Mouse (Mus musculus): ENCODE measurements around the gene Pde6g. TPM values are rescaled to one million over a fixed set of nuclear protein-coding genes. Genes with fewer than 3 reads are reported as not detected.
"Not testable (repeated sequence)": the region's sequence is repeated elsewhere in the genome, so short reads cannot be mapped to it uniquely, and the experiment has no call there.

The Pde6g gene
- polyA plus RNA-seq, 1 experiment from 2014 or later, result 0.26 TPM

DNA sequence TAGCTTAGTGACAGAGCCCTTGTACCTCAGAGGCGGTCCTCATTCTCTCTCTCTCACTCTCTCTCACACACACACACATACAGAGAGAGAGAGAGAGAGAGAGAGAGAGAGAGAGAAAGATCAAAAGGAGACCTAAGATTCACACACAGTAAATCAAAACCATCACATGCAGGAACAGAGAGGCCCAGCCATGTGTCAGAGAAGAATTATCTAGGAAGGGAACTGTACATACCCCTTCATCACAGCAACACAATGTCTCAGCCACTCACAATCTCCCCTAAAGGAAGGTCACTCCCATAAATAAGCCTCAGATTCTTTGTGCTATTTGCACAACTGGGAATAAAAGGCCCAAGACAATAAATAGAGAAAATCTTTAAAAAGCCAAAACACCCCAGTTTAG is 34.7 kb downstream of the Pde6g start:
- no peak overlapping the region for H3K4me3 ChIP-seq (ENCODE audit: low read depth, low read length)
- DNase-seq (ENCODE audit: low spot score) (no peak), ATAC-seq (ENCODE audit: low FRiP score) (no peak)

DNA sequence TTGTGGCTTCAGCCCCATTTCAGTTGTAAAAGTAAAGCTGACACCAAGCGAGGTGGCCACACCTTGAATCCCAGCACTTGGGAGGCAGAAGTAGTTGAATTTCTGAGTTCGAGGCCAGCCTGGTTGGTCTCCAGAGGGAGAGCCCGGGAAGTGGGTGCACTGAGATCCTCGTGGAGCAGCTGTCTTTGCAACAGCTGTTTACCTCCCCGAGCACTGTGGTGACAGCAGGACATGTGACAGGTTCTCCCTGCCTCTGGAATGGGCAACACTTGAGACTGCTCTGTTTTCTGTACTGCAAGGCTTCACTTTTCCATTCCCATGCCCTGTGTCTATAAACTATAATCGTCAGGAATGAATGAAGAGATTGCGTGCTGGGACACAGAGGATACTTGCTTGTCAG is 35.4 kb downstream of the Pde6g start:
- DNase-seq (ENCODE audit: low spot score) (no peak), ATAC-seq (ENCODE audit: low FRiP score) (no peak)
- Histone ChIP-seq H3K9ac (ENCODE audit: low read depth, low read length) (no peak overlapping the region), H3K9me3 (ENCODE audit: control insufficient read depth, low read length) (no peaks in the 10 kb centered on the region), H3K36me3 (ENCODE audit: control insufficient read depth, insufficient read depth, low read length) (no peaks in the 10 kb centered on the region), H3K4me3 (ENCODE audit: low read depth, low read length) (no peak overlapping the region), H3K27ac (ENCODE audit: low read depth, low read length) (no peak overlapping the region), H3K4me1 (replicated peaks; ENCODE audit: control insufficient read depth, insufficient read depth, low read length) (no peaks in the 10 kb centered on the region), H3K27me3 (ENCODE audit: control insufficient read depth, insufficient read depth, low read length) (no peaks in the 10 kb centered on the region), H3K4me2 (replicated peaks; ENCODE audit: low read depth, low read length) (no peak overlapping the region)
- WGBS, result 91% methylated on average over 7 of the region's 7 CpGs

More for the DNA sequence above, 34.7 kb downstream of the Pde6g start:
- Histone ChIP-seq H3K4me2 (replicated peaks; ENCODE audit: low read depth, low read length) (no peak overlapping the region), H3K36me3 (ENCODE audit: control insufficient read depth, insufficient read depth, low read length) (no peaks in the 10 kb centered on the region), H3K27me3 (ENCODE audit: control insufficient read depth, insufficient read depth, low read length) (no peaks in the 10 kb centered on the region), H3K9ac (ENCODE audit: low read depth, low read length) (no peak overlapping the region), H3K27ac (ENCODE audit: low read depth, low read length) (no peak overlapping the region), H3K9me3 (ENCODE audit: control insufficient read depth, low read length) (no peaks in the 10 kb centered on the region), H3K4me1 (replicated peaks; ENCODE audit: control insufficient read depth, insufficient read depth, low read length) (no peaks in the 10 kb centered on the region)
- WGBS, result 100% methylated on average over 1 of the region's 1 CpGs

DNA sequence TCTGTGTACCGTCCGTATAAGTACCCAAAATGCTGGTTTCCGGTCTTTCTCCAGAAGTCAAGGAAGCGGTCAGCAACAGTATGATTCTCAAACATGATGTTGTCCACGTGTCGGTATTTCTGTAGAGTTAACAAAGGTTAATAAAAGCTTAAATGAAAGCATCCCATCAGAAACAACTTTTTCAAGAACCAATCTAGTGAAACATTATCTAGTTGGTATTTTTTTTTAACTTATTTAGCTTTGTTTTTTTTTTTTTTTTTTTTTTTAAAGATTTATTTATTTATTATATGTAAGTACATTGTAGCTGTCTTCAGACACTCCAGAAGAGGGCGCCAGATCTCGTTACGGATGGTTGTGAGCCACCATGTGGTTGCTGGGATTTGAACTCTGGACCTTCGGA is 39.7 kb downstream of the Pde6g start:
- not testable (repeated sequence) for H3K4me3 ChIP-seq (ENCODE audit: low read depth, low read length); H3K9me3 ChIP-seq (ENCODE audit: control insufficient read depth, low read length); H3K4me2 ChIP-seq (replicated peaks; ENCODE audit: low read depth, low read length); H3K27ac ChIP-seq (ENCODE audit: low read depth, low read length); ATAC-seq (ENCODE audit: low FRiP score); H3K36me3 ChIP-seq (ENCODE audit: control insufficient read depth, insufficient read depth, low read length); H3K27me3 ChIP-seq (ENCODE audit: control insufficient read depth, insufficient read depth, low read length); H3K9ac ChIP-seq (ENCODE audit: low read depth, low read length); H3K4me1 ChIP-seq (replicated peaks; ENCODE audit: control insufficient read depth, insufficient read depth, low read length); DNase-seq (ENCODE audit: low spot score)
- 97% methylated on average over 7 of the region's 10 CpGs for WGBS

DNA sequence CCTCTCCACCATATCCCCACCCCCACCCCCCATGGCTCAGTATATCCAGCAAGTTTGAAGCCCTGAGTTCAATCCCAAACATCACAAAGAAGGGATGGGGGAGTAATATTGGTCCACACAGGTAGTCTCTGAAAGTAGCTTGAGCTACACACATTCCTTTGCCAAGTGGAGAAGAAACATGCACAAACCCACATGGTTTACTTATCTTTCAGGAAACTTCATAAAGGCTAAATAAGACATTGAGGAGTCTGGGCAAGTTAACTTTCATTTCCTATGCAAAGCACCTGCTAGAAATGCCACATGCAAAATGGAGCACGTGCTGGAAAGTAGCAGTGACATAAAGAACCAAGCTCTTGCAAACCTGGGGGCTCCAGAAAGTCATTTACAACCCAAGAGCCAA is 46.9 kb downstream of the Pde6g start:
- H3K4me1 ChIP-seq (replicated peaks; ENCODE audit: control insufficient read depth, insufficient read depth, low read length), result no peaks in the 10 kb centered on the region
- no peak overlapping the region for H3K4me2 ChIP-seq (replicated peaks; ENCODE audit: low read depth, low read length)
- H3K27ac ChIP-seq (ENCODE audit: low read depth, low read length), result no peak overlapping the region
- ATAC-seq (ENCODE audit: low FRiP score) (no peak), DNase-seq (ENCODE audit: low spot score) (no peak)
- H3K4me3 ChIP-seq (ENCODE audit: low read depth, low read length), result no peak overlapping the region
- peaks cover 6% of the 10 kb centered on the region; the same call in 1 of the 2 replicates for H3K36me3 ChIP-seq (ENCODE audit: control insufficient read depth, insufficient read depth, low read length)
- H3K9ac ChIP-seq (ENCODE audit: low read depth, low read length), result no peak overlapping the region
- H3K9me3 ChIP-seq (ENCODE audit: control insufficient read depth, low read length), result no peaks in the 10 kb centered on the region
- WGBS, result 91% methylated on average over 1 of the region's 1 CpGs
- H3K27me3 ChIP-seq (ENCODE audit: control insufficient read depth, insufficient read depth, low read length), result no peaks in the 10 kb centered on the region

DNA sequence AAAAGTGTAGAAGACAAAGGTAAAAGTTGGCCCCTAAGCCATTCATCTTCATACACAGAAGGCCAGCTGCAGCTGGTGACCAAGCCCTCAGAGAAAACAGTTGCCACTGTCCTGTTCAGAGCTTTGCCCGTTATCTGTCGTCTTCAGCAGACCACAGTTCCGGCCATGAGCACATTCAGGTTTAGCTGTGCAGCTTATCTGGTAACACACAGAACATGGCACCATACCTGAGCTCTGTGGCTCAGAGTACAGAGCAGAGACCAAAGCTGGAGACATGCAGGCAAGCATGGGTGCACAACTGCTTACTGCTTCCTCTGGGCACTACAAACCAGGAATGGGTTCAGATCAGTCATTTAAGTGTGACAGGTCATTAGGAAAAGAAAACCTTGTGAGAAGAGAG is 47.4 kb downstream of the Pde6g start:
- H3K9me3 ChIP-seq (ENCODE audit: control insufficient read depth, low read length), result no peaks in the 10 kb centered on the region
- no peak overlapping the region for H3K27ac ChIP-seq (ENCODE audit: low read depth, low read length)
- WGBS, result 95% methylated on average over 3 of the region's 3 CpGs
- no peaks in the 10 kb centered on the region for H3K4me1 ChIP-seq (replicated peaks; ENCODE audit: control insufficient read depth, insufficient read depth, low read length)
- no peaks in the 10 kb centered on the region for H3K27me3 ChIP-seq (ENCODE audit: control insufficient read depth, insufficient read depth, low read length)
- H3K9ac ChIP-seq (ENCODE audit: low read depth, low read length), result no peak overlapping the region
- ATAC-seq (ENCODE audit: low FRiP score), result no peak
- no peak overlapping the region for H3K4me2 ChIP-seq (replicated peaks; ENCODE audit: low read depth, low read length)
- H3K36me3 ChIP-seq (ENCODE audit: control insufficient read depth, insufficient read depth, low read length), result peaks cover 6% of the 10 kb centered on the region; the same call in 1 of the 2 replicates
- H3K4me3 ChIP-seq (ENCODE audit: low read depth, low read length), result no peak overlapping the region
- no peak for DNase-seq (ENCODE audit: low spot score)

DNA sequence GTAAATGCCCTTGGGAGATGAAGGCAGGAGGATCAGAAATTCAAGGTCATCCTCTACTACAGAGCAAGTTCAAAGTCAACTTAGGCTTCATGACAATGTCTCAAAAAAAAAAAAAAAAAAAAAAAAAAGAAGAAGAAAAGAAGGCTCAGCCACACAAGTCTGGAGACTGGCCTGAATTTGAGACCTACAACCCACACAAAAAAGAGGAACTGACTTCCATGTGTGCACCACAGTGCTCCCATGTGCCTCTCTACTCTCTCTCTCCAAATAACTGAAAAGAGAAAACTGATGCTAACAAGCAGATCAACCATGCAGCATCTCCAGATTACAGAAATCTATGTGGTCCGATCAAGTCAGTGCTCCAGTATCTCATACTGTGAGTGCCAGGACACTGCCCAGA is 48.5 kb downstream of the Pde6g start:
- Histone ChIP-seq H3K4me1 (replicated peaks; ENCODE audit: control insufficient read depth, insufficient read depth, low read length) (no peaks in the 10 kb centered on the region), H3K27ac (ENCODE audit: low read depth, low read length) (no peak overlapping the region), H3K4me2 (replicated peaks; ENCODE audit: low read depth, low read length) (no peak overlapping the region), H3K36me3 (ENCODE audit: control insufficient read depth, insufficient read depth, low read length) (peaks cover 11% of the 10 kb centered on the region; the same call in 1 of the 2 replicates), H3K9ac (ENCODE audit: low read depth, low read length) (no peak overlapping the region), H3K9me3 (ENCODE audit: control insufficient read depth, low read length) (no peaks in the 10 kb centered on the region), H3K27me3 (ENCODE audit: control insufficient read depth, insufficient read depth, low read length) (no peaks in the 10 kb centered on the region), H3K4me3 (ENCODE audit: low read depth, low read length) (no peak overlapping the region)
- no peak for DNase-seq (ENCODE audit: low spot score)
- 88% methylated on average over 1 of the region's 1 CpGs for WGBS
- ATAC-seq (ENCODE audit: low FRiP score), result no peak

DNA sequence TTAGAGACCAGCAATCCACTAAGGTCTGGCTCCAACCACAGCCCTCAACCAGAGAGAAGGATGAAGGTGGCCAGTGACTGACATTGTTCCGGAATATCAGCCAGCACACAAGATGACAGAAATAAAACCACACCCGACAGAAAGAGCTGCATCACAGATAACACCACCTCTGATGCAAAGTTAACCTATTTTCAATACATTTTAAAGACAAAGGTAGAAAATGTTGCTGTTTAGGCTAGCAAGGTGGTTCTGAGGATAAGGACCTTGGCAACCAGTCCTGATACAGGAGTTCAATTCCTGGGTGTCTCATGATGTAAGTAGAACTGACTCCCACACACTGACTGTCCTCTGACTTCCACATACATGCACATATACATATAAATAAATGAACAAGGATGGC is 54.0 kb downstream of the Pde6g start:
- WGBS, result 89% methylated on average over 2 of the region's 2 CpGs
- no peak for DNase-seq (ENCODE audit: low spot score)
- no peak for ATAC-seq (ENCODE audit: low FRiP score)
- Histone ChIP-seq H3K9ac (ENCODE audit: low read depth, low read length) (no peak overlapping the region), H3K4me2 (replicated peaks; ENCODE audit: low read depth, low read length) (no peak overlapping the region), H3K4me1 (replicated peaks; ENCODE audit: control insufficient read depth, insufficient read depth, low read length) (no peaks in the 10 kb centered on the region), H3K4me3 (ENCODE audit: low read depth, low read length) (no peak overlapping the region), H3K27ac (ENCODE audit: low read depth, low read length) (no peak overlapping the region), H3K9me3 (ENCODE audit: control insufficient read depth, low read length) (no peaks in the 10 kb centered on the region), H3K27me3 (ENCODE audit: control insufficient read depth, insufficient read depth, low read length) (no peaks in the 10 kb centered on the region), H3K36me3 (ENCODE audit: control insufficient read depth, insufficient read depth, low read length) (0 out of 2 replicates have a peak, but pooled peaks cover 6% of the 10 kb centered on the region)

Other genes with a start within 250 kb of the Pde6g start
- 18.1 and 23.1 TPM in 2 replicates for gene Bahcc1, start 220.6 kb downstream of the Pde6g start, polyA plus RNA-seq (2014; fragmentation: Nextera tagmentation; extraction: Ambion mirVana)
- gene Actg1, start 105.0 kb downstream of the Pde6g start, polyA plus RNA-seq (2014; fragmentation: Nextera tagmentation; extraction: Ambion mirVana), result 3,592 and 3,665 TPM in 2 replicates
- 1.1 and 1.5 TPM in 2 replicates for gene Fscn2, start 92.0 kb downstream of the Pde6g start, polyA plus RNA-seq (2014; fragmentation: Nextera tagmentation; extraction: Ambion mirVana)
- 27.8 and 33.6 TPM in 2 replicates for gene Faap100, start 74.7 kb downstream of the Pde6g start, polyA plus RNA-seq (2014; fragmentation: Nextera tagmentation; extraction: Ambion mirVana)
- 37.5 and 40.3 TPM in 2 replicates for gene Nploc4, start 15.8 kb downstream of the Pde6g start, polyA plus RNA-seq (2014; fragmentation: Nextera tagmentation; extraction: Ambion mirVana)
- not detected in 2 replicates for gene Tspan10, start 10.9 kb downstream of the Pde6g start, polyA plus RNA-seq (2014; fragmentation: Nextera tagmentation; extraction: Ambion mirVana)
- gene Oxld1, start 4.6 kb upstream of the Pde6g start, polyA plus RNA-seq (2014; fragmentation: Nextera tagmentation; extraction: Ambion mirVana), result 11.9 and 13.1 TPM in 2 replicates
- gene Ccdc137, start 4.6 kb upstream of the Pde6g start, polyA plus RNA-seq (2014; fragmentation: Nextera tagmentation; extraction: Ambion mirVana), result 25.0 and 30.0 TPM in 2 replicates
- gene Arl16, start 14.1 kb upstream of the Pde6g start, polyA plus RNA-seq (2014; fragmentation: Nextera tagmentation; extraction: Ambion mirVana), result 54.8 and 58.2 TPM in 2 replicates
- 139 and 141 TPM in 2 replicates for gene Mrpl12, start 31.1 kb upstream of the Pde6g start, polyA plus RNA-seq (2014; fragmentation: Nextera tagmentation; extraction: Ambion mirVana)
- gene Slc25a10, start 38.3 kb upstream of the Pde6g start, polyA plus RNA-seq (2014; fragmentation: Nextera tagmentation; extraction: Ambion mirVana), result 35.2 and 35.4 TPM in 2 replicates
- 0.31 and 0.56 TPM in 2 replicates for gene Gcgr, start 77.2 kb upstream of the Pde6g start, polyA plus RNA-seq (2014; fragmentation: Nextera tagmentation; extraction: Ambion mirVana)
- gene Mcrip1, start 96.2 kb upstream of the Pde6g start, polyA plus RNA-seq (2014; fragmentation: Nextera tagmentation; extraction: Ambion mirVana), result 245 and 256 TPM in 2 replicates
- gene Ppp1r27, start 97.6 kb upstream of the Pde6g start, polyA plus RNA-seq (2014; fragmentation: Nextera tagmentation; extraction: Ambion mirVana), result not detected in 2 replicates
- 504 and 527 TPM in 2 replicates for gene P4hb, start 119.8 kb upstream of the Pde6g start, polyA plus RNA-seq (2014; fragmentation: Nextera tagmentation; extraction: Ambion mirVana)
- 576 and 591 TPM in 2 replicates for gene Arhgdia, start 128.1 kb upstream of the Pde6g start, polyA plus RNA-seq (2014; fragmentation: Nextera tagmentation; extraction: Ambion mirVana)
- gene Alyref, start 144.9 kb upstream of the Pde6g start, polyA plus RNA-seq (2014; fragmentation: Nextera tagmentation; extraction: Ambion mirVana), result 686 and 764 TPM in 2 replicates
- 195 TPM in 2 replicates for gene Anapc11, start 144.9 kb upstream of the Pde6g start, polyA plus RNA-seq (2014; fragmentation: Nextera tagmentation; extraction: Ambion mirVana)
- 0.42 TPM in 1 of 2 replicates, not detected in the other for gene Npb, start 155.0 kb upstream of the Pde6g start, polyA plus RNA-seq (2014; fragmentation: Nextera tagmentation; extraction: Ambion mirVana)
- gene Pcyt2, start 164.4 kb upstream of the Pde6g start, polyA plus RNA-seq (2014; fragmentation: Nextera tagmentation; extraction: Ambion mirVana), result 104 and 105 TPM in 2 replicates
- gene Sirt7, start 171.7 kb upstream of the Pde6g start, polyA plus RNA-seq (2014; fragmentation: Nextera tagmentation; extraction: Ambion mirVana), result 33.2 and 36.6 TPM in 2 replicates
- gene Mafg, start 180.1 kb upstream of the Pde6g start, polyA plus RNA-seq (2014; fragmentation: Nextera tagmentation; extraction: Ambion mirVana), result 21.8 and 23.5 TPM in 2 replicates
- gene Pycr1, start 190.3 kb upstream of the Pde6g start, polyA plus RNA-seq (2014; fragmentation: Nextera tagmentation; extraction: Ambion mirVana), result 28.2 and 30.2 TPM in 2 replicates
- 0.19 and 0.49 TPM in 2 replicates for gene Myadml2, start 194.7 kb upstream of the Pde6g start, polyA plus RNA-seq (2014; fragmentation: Nextera tagmentation; extraction: Ambion mirVana)
- gene Notum, start 207.7 kb upstream of the Pde6g start, polyA plus RNA-seq (2014; fragmentation: Nextera tagmentation; extraction: Ambion mirVana), result 1.7 and 2.1 TPM in 2 replicates
- gene Aspscr1, start 219.5 kb upstream of the Pde6g start, polyA plus RNA-seq (2014; fragmentation: Nextera tagmentation; extraction: Ambion mirVana), result 117 and 122 TPM in 2 replicates